Mouse (Mus musculus) brown adipose tissue, adult 24 weeks (tissue): Measurements from ENCODE around the gene Morn1. TPM values are rescaled to one million over a fixed set of nuclear protein-coding genes. Genes with fewer than 3 reads are reported as not detected.
"Not testable (repeated sequence)": the region's sequence is repeated elsewhere in the genome, so short reads cannot be mapped to it uniquely, and the experiment has no call there.

Source experiments
- H3K27ac ChIP-seq: fragments of 200-500 bp; replicated peaks from 2 replicates; pipeline ENCODE4 v1.5.1; 2012; ENCODE audit warnings: low read depth, mild to moderate bottlenecking, low read length
- H3K4me1 ChIP-seq: fragments of 200-500 bp; 2 replicates; pipeline ENCODE4 v1.6.1; 2012; ENCODE audit warnings: low read length, mixed read lengths; ENCODE audit not compliant: control insufficient read depth, insufficient read depth, insufficient read length
- H3K4me3 ChIP-seq: fragments of 200-500 bp; 2 replicates; pipeline ENCODE4 v1.5.1; 2012; ENCODE audit warnings: low read depth, mild to moderate bottlenecking, low read length, moderate library complexity; ENCODE audit not compliant: insufficient read depth
- polyA plus RNA-seq: library from polyadenylated mRNA; stranded (reverse); fragments of >200 nt; gene quantifications from 2 replicates; pipeline ENCODE4 v1.2.4, GENCODE M21; 2012; ENCODE audit not compliant: missing spikeins, insufficient read depth, insufficient read length

Morn1 gene
- polyA plus RNA-seq, 1 experiment: 1.3 TPM

- 0 out of 2 replicates have a peak, but pooled peaks cover 7% of the 10 kb centered on the region for H3K4me1 ChIP-seq
- no peak overlapping the region for H3K27ac ChIP-seq
- no peak overlapping the region for H3K4me3 ChIP-seq
Observed at GRCm38 (mm10) chr4:155069191-155069590, 17.2 kb upstream of the Morn1 start.

- Histone ChIP-seq H3K4me1 (0 out of 2 replicates have a peak, but pooled peaks cover 7% of the 10 kb centered on the region), H3K27ac (no peak overlapping the region), H3K4me3 (no peak overlapping the region)
Observed at GRCm38 (mm10) chr4:155070199-155070598, 16.2 kb upstream of the Morn1 start.

GRCm38 (mm10) chr4:155070921-155071320 is 15.5 kb upstream of the Morn1 start:
- no peak overlapping the region for H3K27ac ChIP-seq
- no peak overlapping the region for H3K4me3 ChIP-seq

GRCm38 (mm10) chr4:155074418-155074817 is 12.0 kb upstream of the Morn1 start:
- H3K4me3 ChIP-seq: no peak overlapping the region
- H3K27ac ChIP-seq: no peak overlapping the region
- H3K4me1 ChIP-seq: no peaks in the 10 kb centered on the region

More at GRCm38 (mm10) chr4:155070921-155071320, 15.5 kb upstream of the Morn1 start:
- H3K4me1 ChIP-seq: 0 out of 2 replicates have a peak, but pooled peaks cover 7% of the 10 kb centered on the region

- Histone ChIP-seq H3K27ac (no peak overlapping the region), H3K4me1 (no peaks in the 10 kb centered on the region), H3K4me3 (no peak overlapping the region)
Observed at GRCm38 (mm10) chr4:155075137-155075536, 11.2 kb upstream of the Morn1 start.

GRCm38 (mm10) chr4:155075813-155076212 is 10.6 kb upstream of the Morn1 start:
- Histone ChIP-seq H3K27ac (no peak overlapping the region), H3K4me3 (no peak overlapping the region), H3K4me1 (no peaks in the 10 kb centered on the region)

- Histone ChIP-seq H3K4me3 (no peak overlapping the region), H3K4me1 (no peaks in the 10 kb centered on the region)
Observed at GRCm38 (mm10) chr4:155076677-155077076, 9.7 kb upstream of the Morn1 start.

GRCm38 (mm10) chr4:155078808-155079207 is 7.6 kb upstream of the Morn1 start:
- not testable (repeated sequence) for H3K27ac ChIP-seq, H3K4me3 ChIP-seq, H3K4me1 ChIP-seq

More at GRCm38 (mm10) chr4:155076677-155077076, 9.7 kb upstream of the Morn1 start:
- no peak overlapping the region for H3K27ac ChIP-seq

GRCm38 (mm10) chr4:155079666-155080065 is 6.7 kb upstream of the Morn1 start:
- Histone ChIP-seq H3K27ac (no peak overlapping the region), H3K4me3 (no peak overlapping the region), H3K4me1 (peaks cover 4% of the 10 kb centered on the region; the same call in 1 of the 2 replicates)

- Histone ChIP-seq H3K4me3 (no peak overlapping the region), H3K4me1 (peaks cover 9% of the 10 kb centered on the region), H3K27ac (no peak overlapping the region)
Observed at GRCm38 (mm10) chr4:155083553-155083952, 2.8 kb upstream of the Morn1 start.

- Histone ChIP-seq H3K27ac (no peak overlapping the region), H3K4me3 (no peak overlapping the region), H3K4me1 (peaks cover 9% of the 10 kb centered on the region)
Observed at GRCm38 (mm10) chr4:155084351-155084750, 2.0 kb upstream of the Morn1 start.

GRCm38 (mm10) chr4:155085206-155086107 is 920 bp upstream of the Morn1 start:
- peaks cover 9% of the 10 kb centered on the region for H3K4me1 ChIP-seq
- H3K4me3 ChIP-seq: peak overlapping the region; percentile 70

GRCm38 (mm10) chr4:155089241-155089640 is 2.9 kb downstream of the Morn1 start:
- Histone ChIP-seq H3K27ac (no peak overlapping the region), H3K4me1 (peaks cover 9% of the 10 kb centered on the region), H3K4me3 (no peak overlapping the region)

More at GRCm38 (mm10) chr4:155085206-155086107, 920 bp upstream of the Morn1 start:
- peak overlapping the region; percentile 63; the same call in 1 of the 2 replicates for H3K27ac ChIP-seq

GRCm38 (mm10) chr4:155090147-155090546 is 3.8 kb downstream of the Morn1 start:
- no peak overlapping the region for H3K27ac ChIP-seq
- H3K4me1 ChIP-seq: peaks cover 2% of the 10 kb centered on the region
- H3K4me3 ChIP-seq: no peak overlapping the region

GRCm38 (mm10) chr4:155090688-155091449 is 4.5 kb downstream of the Morn1 start:
- H3K4me3 ChIP-seq: no peak overlapping the region
- no peak overlapping the region for H3K27ac ChIP-seq
- no peaks in the 10 kb centered on the region for H3K4me1 ChIP-seq
